Mouse (Mus musculus) c-Kit-positive CD71-negative TER-119-negative erythroid progenitor cells, embryonic 14.5 days (primary cell): ENCODE measurements around the gene Orc3.

Experiments used
- DNase-seq: peaks from one replicate; pipeline ENCODE4 v3.0.0-alpha.2; 2013; ENCODE audit warnings: low read depth

Gene Orc3

DNA sequence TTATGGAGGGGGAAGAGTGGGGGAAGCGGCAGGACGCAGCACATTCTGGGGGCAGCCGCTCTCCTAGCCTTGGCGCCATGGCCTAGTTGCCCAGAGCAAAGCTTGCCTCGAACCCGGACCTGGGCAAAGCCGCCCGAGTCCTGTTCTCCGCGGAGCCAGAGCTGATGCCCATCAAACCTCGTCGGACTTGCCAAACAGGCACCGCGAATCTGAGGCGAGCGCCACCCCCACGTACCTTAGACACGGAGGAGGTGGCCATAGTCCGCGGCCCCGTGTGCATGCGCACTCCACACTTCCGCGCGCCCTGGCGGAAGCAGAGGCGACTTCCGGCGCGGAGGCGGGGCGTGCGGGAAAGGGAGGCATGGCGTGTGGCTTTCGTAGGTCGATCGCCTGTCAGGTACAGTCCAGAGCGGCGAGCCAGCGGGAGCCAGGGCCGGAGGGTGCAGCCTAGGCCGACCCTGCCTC lies at the start of gene Orc3, which contains the start of gene Rars2:
Gene Orc3 (minus strand): TSS at position 315 of the 465 bp plus-strand sequence.
Gene Rars2 (plus strand): TSS at position 328 of the 465 bp plus-strand sequence.
- DNase-seq: peak; percentile 86

DNA sequence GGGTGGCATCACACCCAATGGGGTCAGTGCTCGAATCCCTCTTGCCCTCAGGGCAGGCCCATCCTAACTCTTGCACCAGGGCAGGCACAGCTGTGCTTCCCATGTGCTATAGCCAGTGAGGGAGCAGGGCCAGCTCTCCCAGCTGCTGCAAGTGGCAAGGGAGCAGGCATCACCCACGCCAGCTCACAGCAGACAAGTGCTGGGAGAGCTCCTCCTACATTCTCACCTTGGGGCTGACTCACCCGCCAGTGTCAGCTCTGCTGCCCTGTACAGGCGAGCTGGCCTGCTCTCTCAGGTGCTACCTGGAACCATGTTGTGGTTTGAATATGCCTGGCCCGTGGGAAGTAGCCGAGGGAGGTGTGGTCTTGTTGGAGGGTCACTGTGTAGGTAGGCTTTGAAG lies 47.2 kb upstream of the Orc3 start:
- no peak for DNase-seq

GRCm38 (mm10) chr4:34661514-34661913 lies 46.8 kb upstream of the Orc3 start:
- no peak for DNase-seq

DNA sequence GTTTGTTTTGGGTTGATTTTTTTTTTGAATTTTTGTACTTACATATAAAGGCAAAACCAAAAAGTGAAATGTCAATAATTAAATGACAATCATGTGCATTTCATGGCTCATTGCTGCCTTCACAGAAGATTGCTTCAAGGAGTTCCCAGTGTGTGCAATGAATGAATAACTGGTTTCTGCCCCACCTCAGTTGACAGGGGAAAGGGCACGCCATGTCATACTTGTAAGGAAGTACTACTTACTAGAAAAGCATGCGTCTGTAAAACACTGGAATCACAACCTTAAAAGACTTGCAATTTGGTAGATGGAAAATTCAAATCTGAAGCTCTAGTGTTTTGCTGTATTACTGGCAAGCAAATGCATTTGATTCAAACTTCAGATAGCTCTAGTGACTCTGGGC lies 44.3 kb upstream of the Orc3 start:
- no peak for DNase-seq

- no peak for DNase-seq
Observed at GRCm38 (mm10) chr4:34656101-34656500, 41.4 kb upstream of the Orc3 start.

DNA sequence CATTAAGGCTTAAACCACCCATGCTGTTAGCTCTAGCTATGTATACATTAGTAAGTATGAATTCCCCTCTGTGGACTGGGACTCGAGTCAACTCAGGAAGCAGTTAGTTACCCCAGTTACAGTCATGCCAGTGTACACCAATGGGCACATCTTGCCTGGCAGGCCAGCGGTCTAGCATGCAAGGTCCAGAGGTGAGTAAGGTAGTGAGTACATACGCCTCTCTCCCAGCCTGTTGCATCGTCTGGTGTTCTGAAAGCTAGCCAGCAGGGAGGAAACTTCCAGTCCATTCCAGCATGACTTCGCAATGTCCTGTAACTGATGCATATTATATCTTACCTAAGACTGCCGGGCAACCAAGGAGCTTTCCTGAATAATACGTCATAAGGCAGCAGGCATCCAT lies 38.4 kb upstream of the Orc3 start:
- DNase-seq: no peak

DNA sequence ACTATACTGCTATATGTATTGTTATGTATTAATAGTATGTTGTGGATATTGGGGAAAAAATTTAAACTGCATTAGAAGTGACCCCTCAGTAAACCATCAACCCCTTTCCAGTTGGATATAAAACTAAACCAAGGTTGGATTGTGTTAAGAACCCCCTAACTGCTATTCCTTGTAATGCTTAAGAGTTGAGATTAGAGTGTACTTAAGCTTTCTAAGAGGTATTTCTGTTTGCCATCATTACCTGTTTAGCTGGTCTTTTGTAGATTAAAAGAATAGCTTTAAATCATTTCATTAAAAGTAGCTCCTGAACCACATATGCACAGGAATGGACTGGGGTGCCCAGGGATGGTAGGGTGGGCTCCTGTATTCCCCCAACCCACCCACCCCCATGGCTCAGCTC lies 30.0 kb upstream of the Orc3 start:
- no peak for DNase-seq

DNA sequence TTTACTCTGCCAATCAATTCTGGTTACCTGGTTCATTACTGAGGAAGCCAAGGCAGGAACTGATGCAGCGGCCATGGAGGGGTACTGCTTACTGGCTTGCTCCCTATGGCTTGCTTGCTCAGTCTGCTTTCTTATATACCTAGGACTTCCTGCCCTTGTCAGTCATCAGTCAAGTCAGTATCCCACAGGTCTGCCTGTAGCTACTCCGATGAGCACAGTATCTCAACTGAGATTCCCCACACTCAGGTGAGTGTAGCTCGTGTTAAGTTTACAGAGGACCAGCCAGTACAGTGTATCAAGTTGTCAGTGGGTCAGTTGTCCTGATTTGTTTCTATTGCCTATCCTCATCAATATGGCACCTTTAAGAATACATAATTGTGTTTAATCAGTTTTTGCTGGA lies 26.0 kb upstream of the Orc3 start:
- DNase-seq: no peak

DNA sequence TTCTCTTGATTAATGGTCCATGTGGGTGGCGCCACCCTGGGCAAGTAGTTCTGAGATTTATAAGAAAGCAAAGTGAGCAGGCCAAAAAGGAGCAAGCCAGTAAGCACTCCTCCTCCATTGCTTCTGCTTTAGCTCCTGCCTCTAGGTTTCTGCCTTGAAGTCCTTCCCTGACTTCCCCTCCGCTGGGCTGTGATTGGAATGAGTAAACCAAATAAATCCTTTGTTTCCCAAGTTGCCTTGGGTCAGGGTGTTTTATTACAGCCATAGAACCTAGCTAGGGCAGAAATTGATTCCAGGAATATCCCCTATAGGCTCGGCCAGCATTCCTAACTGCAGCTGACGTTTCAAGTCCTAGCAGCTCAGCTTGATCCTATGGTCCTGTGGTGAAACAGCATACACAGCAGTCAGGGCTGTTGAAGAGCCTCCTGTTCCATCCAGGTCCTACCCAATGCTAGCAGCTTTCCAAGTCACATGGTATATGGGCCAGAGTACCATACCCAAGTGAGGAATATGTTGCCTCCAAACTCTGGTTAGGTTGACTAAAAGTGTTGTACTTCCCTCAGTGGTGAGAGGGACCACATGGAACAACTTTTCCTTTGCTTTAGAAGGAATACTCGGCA lies 25.1 kb upstream of the Orc3 start:
- DNase-seq: no peak

- no peak for DNase-seq
Observed at GRCm38 (mm10) chr4:34637851-34638250, 23.1 kb upstream of the Orc3 start.

- DNase-seq: no peak
Observed at GRCm38 (mm10) chr4:34637386-34637785, 22.6 kb upstream of the Orc3 start.

- DNase-seq: no peak
Observed at GRCm38 (mm10) chr4:34636036-34636435, 21.3 kb upstream of the Orc3 start.

DNA sequence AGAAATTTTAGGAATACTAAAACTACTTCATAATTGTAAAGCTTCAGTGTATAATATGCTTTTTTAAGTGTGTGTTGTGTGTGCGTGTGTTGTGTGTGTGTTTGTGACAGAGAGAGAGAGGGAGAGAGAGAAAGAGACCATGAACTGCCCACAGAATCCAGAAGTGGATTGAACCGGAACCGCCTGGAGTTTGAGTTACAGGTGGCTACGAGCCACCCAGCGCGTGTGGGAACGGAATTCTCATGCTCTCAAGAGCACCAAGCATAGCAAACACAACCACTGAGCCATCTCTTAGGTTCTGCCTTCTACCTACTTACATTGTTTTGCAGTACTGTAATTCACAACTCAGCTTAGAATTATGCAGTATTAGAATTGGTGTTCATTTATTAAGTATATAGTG lies 19.4 kb upstream of the Orc3 start:
- no peak for DNase-seq

- no peak for DNase-seq
Observed at GRCm38 (mm10) chr4:34629956-34630355, 15.2 kb upstream of the Orc3 start.

GRCm38 (mm10) chr4:34626401-34626800 lies 11.7 kb upstream of the Orc3 start:
- no peak for DNase-seq

- DNase-seq: no peak
Observed at GRCm38 (mm10) chr4:34625556-34625955, 10.8 kb upstream of the Orc3 start.

DNA sequence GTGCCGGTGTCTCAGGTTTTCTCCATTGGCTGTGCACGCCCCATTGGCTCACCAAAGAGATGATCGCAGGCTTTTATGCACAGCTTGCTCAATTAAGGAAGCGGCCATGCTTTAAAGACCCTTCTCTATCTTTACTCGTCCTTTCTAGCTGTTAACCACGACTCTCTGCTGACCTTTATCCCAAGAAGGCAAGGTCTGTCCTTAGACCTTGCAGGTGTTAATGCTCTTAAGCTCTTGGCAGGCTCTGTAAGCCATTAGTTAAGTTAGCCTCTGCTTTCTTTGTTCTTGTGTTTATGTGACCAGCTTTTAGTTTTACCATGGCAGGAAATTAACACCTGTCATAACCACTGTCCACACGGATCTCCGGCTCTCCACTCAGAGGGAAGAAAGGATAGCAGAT lies 1.4 kb upstream of the Orc3 start:
- no peak for DNase-seq

DNA sequence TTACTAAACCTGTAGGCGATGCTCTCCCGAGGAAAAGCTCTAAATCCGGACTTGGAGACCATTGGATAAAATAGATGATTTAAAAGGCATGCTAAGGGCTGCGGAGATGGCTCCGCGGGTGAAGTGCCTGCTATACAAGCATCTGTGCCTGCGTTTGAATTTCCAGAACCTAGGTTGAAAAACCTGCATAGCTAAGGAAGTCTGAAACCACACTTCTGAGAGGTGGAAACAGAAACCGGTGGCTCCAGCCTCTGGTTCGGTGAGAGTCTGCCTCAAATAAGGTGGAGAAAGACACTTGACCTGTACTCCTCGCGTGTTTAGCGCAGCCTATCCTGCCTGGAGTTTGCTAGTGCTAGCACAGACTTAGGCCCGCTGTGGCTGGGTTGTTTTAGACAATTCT lies 559 bp upstream of the Orc3 start:
- peak; percentile 5 for DNase-seq

GRCm38 (mm10) chr4:34613571-34614145 lies 1.1 kb downstream of the Orc3 start:
- peak; percentile 7 for DNase-seq

- no peak for DNase-seq
Observed at GRCm38 (mm10) chr4:34606658-34607057, 8.1 kb downstream of the Orc3 start.

DNA sequence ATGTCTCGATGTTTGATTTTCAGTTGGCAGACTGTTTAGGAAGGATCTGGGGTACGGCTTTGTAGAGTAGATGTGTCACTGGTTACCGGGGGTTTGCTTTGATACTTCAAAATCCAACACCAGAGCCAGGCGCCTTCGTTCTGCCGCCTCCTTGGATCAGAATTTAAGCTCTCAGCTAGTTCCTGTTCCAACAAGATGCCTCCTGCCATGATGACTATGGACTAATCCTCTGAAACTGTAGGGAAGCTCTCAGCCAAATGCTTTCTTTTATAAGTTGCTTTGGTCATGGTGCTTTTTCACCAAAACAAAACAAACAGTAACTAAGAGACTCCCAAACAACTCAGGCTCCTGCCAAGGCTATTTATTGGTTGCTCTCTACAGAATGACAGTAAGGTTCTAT lies 11.6 kb downstream of the Orc3 start:
- no peak for DNase-seq

DNA sequence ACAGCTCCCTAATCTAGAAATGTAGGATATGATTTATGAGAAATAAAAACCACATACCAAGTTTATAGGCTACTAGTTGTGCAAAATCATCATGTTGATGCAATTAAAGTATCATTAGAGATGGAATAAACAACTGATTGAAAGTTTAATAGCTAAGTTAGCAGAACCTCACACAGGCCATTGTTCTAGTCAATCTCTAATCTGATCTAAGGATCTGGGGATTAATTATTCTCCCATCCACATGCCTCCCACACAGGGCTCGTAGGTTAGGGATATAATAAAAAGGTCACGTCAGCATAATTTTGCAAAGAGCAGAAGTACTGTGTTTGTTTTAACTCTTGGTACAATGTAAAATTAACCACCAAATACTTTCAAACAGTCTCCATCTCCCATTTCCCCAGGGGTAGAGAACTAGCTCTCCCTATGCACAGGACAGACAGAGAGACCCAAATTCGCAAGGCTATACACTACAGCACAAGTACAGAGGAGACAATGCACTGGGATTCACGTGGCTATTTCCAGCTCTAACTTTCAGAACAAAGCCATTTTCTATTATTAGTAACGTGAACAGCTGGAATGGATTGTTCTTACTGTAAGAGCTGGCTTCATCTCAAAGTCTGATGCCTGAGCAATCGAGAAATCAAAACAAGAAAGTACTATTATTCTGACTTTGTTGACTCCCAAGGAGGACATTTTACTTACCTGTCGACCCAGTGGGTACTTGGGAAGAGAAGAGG lies 29.7 kb downstream of the Orc3 start:
- no peak for DNase-seq

DNA sequence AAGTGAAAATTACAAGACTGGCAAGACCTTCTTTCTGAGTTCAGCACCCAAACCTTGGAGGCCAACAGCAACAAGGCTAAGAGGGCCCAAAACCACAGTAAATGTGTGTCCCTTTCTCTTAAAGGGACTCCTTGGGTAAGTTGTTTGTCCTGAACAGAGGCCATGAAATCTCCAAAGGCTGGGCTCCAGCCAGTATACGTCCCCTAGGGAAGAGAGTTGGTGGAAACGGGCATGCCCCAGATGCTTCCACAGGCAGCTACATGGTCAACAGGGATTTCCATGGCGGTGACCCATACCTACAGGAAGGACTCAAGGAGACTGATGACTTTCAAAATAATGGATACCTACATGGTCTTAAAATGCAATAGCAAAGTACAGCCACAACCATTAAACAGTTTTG lies 31.3 kb downstream of the Orc3 start:
- no peak for DNase-seq
